Mouse (Mus musculus) neural tube, embryonic 14.5 days (tissue): ENCODE results near the gene 2010003K11Rik. TPM values are rescaled to one million over a fixed set of nuclear protein-coding genes. Genes with fewer than 3 reads are reported as not detected.

ENCODE experiments used
- ATAC-seq: fragments of 200-750 bp; cut with Nextera tagmentation; 2 replicates; pipeline ENCODE4 v1.8.0; 2017; ENCODE audit warnings: low read depth, mild to moderate bottlenecking, moderate TSS enrichment, moderate library complexity
- H3K27ac ChIP-seq: fragments of 300-500 bp; sonication (generic); 2 replicates; pipeline ENCODE4 v1.5.1; 2014; ENCODE audit warnings: low read depth, mild to moderate bottlenecking, control low read depth, low read length, moderate library complexity, mixed read lengths
- H3K27me3 ChIP-seq: fragments of 300-500 bp; sonication (generic); 2 replicates; pipeline ENCODE4 v1.6.1; 2014; ENCODE audit warnings: low read length; ENCODE audit not compliant: control insufficient read depth, insufficient read depth
- H3K36me3 ChIP-seq: fragments of 300-500 bp; sonication (generic); 2 replicates; pipeline ENCODE4 v1.6.1; 2014; ENCODE audit warnings: low read length, mixed read lengths; ENCODE audit not compliant: control insufficient read depth, insufficient read depth
- H3K4me1 ChIP-seq: fragments of 300-500 bp; sonication (generic); 2 replicates; pipeline ENCODE4 v1.6.1; 2014; ENCODE audit warnings: low read length; ENCODE audit not compliant: control insufficient read depth, insufficient read depth
- H3K4me2 ChIP-seq: fragments of 300-500 bp; sonication (generic); 2 replicates; pipeline ENCODE4 v1.6.1; 2014; ENCODE audit warnings: mild to moderate bottlenecking, low read depth, low read length, control low read depth
- H3K4me3 ChIP-seq: fragments of 300-500 bp; sonication (generic); 2 replicates; pipeline ENCODE4 v1.5.1; 2014; ENCODE audit warnings: low read depth, low read length, control low read depth, mixed read lengths
- H3K9ac ChIP-seq: fragments of 300-500 bp; sonication (generic); replicated peaks from 2 replicates; pipeline ENCODE4 v1.6.1; 2014; ENCODE audit warnings: low read depth, mild to moderate bottlenecking, control low read depth, low read length, mixed read lengths
- H3K9me3 ChIP-seq: fragments of 300-500 bp; sonication (generic); 2 replicates; pipeline ENCODE4 v1.6.1; 2016; ENCODE audit warnings: low read length; ENCODE audit not compliant: control insufficient read depth
- WGBS: fragments of 180-500 bp; shearing (Covaris S2); extraction: QIAGEN DNeasy Blood & Tissue Kit; methylation state at CpG from one replicate; pipeline ENCODE4 v1.1.7; 2014; 5-methylcytosine and 5-hydroxymethylcytosine counted together
- polyA plus RNA-seq: library from polyadenylated mRNA; unstranded; fragments of >200 nt; fragmentation: Nextera tagmentation; extraction: Ambion mirVana; gene quantifications from 2 replicates; pipeline ENCODE4 v1.2.1, GENCODE M21; 2014

Gene 2010003K11Rik
- polyA plus RNA-seq, 1 experiment from 2014 or later: not detected

DNA sequence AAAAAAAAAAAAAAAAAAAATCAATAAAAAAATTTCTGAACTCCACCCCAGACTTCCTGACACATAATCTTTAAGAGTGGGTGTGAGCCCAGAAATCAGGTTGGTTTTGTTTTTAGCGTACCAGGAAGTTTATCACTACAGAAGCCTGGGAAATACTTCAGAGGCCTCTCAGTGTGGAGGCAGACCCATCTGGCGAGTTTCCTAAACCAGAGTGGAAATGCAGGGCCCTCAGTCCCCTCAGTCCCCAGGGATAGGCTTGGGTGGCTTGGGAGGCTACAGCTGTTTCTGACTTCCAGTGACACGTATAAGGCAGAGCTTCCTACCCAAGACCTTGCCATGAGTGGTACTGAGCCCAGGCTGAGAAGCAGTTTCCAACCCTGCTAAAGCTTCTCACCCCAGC is 9.4 kb upstream of the 2010003K11Rik start:
- no peaks in the 10 kb centered on the region for H3K9me3 ChIP-seq
- H3K9ac ChIP-seq: no peak overlapping the region
- WGBS: 75% methylated on average over 3 of the region's 3 CpGs
- H3K36me3 ChIP-seq: no peaks in the 10 kb centered on the region
- no peak for ATAC-seq
- H3K4me3 ChIP-seq: no peak overlapping the region
- H3K4me1 ChIP-seq: peaks cover 8% of the 10 kb centered on the region; the same call in 1 of the 2 replicates
- no peaks in the 10 kb centered on the region for H3K27me3 ChIP-seq
- H3K4me2 ChIP-seq: no peak overlapping the region
- no peak overlapping the region for H3K27ac ChIP-seq

DNA sequence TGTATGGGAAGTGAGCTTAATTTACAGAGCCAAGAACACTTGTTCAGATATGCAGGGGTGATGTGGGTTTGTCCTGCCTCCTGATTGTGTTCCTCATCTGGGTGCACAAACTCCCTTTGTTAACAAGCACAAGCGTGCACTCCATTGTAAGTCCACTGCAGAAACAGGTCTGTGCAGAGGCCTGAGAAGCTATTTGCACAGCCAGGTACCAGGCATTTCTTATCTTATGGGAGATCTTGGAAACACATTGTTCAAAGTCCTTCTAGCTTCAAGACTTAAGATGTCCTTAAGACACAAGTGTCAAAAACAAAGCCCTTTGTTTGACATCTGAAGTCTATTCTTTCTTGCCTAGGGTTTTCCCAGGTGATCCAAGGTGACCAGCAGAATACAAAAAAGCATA is 6.4 kb upstream of the 2010003K11Rik start:
- no peak overlapping the region for H3K4me2 ChIP-seq
- H3K27ac ChIP-seq: no peak overlapping the region
- no peaks in the 10 kb centered on the region for H3K9me3 ChIP-seq
- H3K9ac ChIP-seq: no peak overlapping the region
- H3K36me3 ChIP-seq: no peaks in the 10 kb centered on the region
- 0 out of 2 replicates have a peak, but pooled peaks cover 4% of the 10 kb centered on the region for H3K4me1 ChIP-seq
- ATAC-seq: no peak
- 89% methylated on average over 1 of the region's 1 CpGs for WGBS
- no peaks in the 10 kb centered on the region for H3K27me3 ChIP-seq
- no peak overlapping the region for H3K4me3 ChIP-seq

DNA sequence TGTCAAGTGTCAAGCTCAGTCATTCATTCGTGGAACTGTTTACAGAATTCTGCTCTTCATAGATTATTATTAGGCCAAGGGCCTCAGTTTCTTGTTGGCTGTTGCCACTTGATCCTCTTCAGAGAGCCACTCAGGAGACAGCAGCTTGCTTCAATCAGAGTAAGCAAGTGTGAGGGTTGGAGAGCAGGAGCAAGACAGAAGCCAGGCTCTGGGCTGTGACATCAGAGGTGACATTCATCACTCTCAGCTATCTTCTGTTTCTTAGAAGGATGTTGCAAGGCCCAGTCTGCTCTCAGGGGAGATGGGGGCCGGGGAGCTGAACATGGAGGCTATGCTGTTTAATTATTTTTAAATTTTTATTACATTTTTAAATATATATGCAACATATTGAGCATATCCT is 4.3 kb upstream of the 2010003K11Rik start:
- H3K4me2 ChIP-seq: no peak overlapping the region
- no peaks in the 10 kb centered on the region for H3K9me3 ChIP-seq
- ATAC-seq: no peak
- no peak overlapping the region for H3K9ac ChIP-seq
- H3K36me3 ChIP-seq: no peaks in the 10 kb centered on the region
- H3K4me3 ChIP-seq: no peak overlapping the region
- no peak overlapping the region for H3K27ac ChIP-seq
- H3K27me3 ChIP-seq: no peaks in the 10 kb centered on the region
- WGBS: 85% methylated on average over 2 of the region's 2 CpGs
- H3K4me1 ChIP-seq: 0 out of 2 replicates have a peak, but pooled peaks cover 3% of the 10 kb centered on the region

DNA sequence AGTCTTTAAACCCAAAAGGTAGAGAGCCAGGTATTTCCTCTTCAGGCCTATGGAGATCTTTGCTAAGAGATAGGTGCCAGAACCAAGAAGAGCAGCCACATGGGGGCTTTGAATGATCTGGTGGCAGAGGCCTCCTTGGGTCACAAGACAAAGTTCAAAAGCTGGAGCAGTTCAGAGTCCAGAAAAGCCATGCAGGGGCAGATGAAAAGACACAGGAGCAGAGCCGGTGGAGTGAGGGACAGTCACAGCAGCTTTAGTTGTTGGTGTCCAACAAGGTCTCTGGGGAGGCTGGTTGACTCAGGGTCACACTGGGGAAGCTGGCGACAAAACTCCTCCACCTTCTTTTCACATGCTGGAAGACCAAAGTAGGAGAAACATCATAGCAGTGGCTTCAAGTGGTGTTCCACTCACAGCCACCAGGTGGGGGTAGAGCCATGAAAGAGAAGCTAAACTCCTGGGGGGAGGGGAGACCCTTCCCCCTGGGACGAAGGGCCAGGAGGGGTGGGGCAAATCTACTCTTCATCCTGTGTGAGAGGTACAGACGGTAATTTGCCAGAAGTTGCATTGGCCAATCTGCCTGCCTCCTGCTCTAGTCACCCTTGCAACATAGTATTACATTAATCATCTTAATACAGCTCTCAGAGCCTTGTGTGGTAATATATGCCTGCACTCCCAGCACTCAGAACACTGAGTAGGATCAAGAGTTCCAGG is 965 bp downstream of the 2010003K11Rik start:
- Histone ChIP-seq H3K27ac (no peak overlapping the region), H3K9ac (no peak overlapping the region), H3K4me2 (no peak overlapping the region), H3K4me1 (0 out of 2 replicates have a peak, but pooled peaks cover 3% of the 10 kb centered on the region), H3K9me3 (no peaks in the 10 kb centered on the region), H3K27me3 (no peaks in the 10 kb centered on the region), H3K36me3 (no peaks in the 10 kb centered on the region), H3K4me3 (no peak overlapping the region)
- peak; percentile 31; the same call in 1 of the 2 replicates for ATAC-seq
- WGBS: 7% methylated on average over 4 of the region's 4 CpGs

DNA sequence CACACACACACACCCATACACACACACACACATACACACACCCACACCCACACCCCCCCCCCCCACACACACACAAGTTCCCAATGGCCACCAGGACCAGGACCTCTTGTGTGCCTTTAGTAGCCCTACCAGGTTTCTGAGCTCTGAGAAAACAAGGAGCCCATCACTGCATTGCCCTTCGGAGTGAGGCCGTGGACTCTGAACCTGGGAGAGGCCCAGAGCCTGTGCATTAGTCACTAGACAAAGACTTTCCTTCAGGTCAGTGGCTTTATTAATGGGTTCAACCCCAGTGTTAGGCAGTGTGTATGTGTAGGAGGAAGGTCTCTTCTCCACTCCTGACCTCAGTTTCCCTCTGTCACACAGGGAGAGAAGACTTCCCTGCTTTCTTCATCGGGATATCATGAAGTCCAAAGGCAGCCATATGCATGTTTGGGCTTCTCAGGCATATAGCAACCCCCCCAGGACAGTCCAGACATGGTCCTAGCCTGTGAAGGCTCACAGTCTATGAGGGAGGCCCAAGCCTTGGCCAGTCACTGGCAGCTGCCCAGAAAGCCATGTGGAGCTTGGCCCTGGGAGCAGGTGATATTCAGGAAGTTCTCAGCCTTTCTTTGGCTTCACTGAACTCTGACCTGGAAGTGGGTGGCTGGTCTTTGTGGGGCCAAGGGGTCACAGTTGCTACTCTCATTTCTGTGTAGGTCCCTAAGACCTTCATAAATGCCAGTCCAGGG is 1.7 kb downstream of the 2010003K11Rik start:
- Histone ChIP-seq H3K4me3 (no peak overlapping the region), H3K27ac (no peak overlapping the region), H3K27me3 (no peaks in the 10 kb centered on the region), H3K4me1 (0 out of 2 replicates have a peak, but pooled peaks cover 3% of the 10 kb centered on the region), H3K9ac (no peak overlapping the region), H3K9me3 (no peaks in the 10 kb centered on the region), H3K4me2 (no peak overlapping the region), H3K36me3 (no peaks in the 10 kb centered on the region)
- WGBS: 85% methylated on average over 3 of the region's 3 CpGs
- ATAC-seq: no peak

DNA sequence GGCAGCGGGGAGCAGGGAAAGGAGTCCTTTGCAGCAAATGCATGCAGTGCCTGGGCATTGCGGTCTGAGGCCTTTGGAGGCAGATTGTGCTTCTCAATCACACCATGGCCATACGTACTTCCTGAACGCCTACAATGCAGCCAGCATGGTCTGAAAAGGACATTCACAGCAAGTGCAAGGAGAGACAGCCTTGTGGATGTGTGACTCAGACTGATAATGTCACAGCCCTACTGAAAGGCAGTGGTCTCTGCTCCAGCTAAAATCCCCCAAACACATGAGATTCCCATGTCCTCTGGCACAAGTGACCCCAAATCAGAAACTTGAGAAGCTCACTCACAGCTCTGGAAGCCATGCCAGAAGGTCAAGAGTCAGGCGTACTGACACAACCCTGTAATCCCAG is 2.6 kb downstream of the 2010003K11Rik start:
- H3K4me1 ChIP-seq: 0 out of 2 replicates have a peak, but pooled peaks cover 3% of the 10 kb centered on the region
- no peaks in the 10 kb centered on the region for H3K36me3 ChIP-seq
- H3K9ac ChIP-seq: no peak overlapping the region
- H3K4me3 ChIP-seq: no peak overlapping the region
- 86% methylated on average over 5 of the region's 5 CpGs for WGBS
- no peak overlapping the region for H3K27ac ChIP-seq
- no peaks in the 10 kb centered on the region for H3K9me3 ChIP-seq
- ATAC-seq: no peak
- no peak overlapping the region for H3K4me2 ChIP-seq
- no peaks in the 10 kb centered on the region for H3K27me3 ChIP-seq

DNA sequence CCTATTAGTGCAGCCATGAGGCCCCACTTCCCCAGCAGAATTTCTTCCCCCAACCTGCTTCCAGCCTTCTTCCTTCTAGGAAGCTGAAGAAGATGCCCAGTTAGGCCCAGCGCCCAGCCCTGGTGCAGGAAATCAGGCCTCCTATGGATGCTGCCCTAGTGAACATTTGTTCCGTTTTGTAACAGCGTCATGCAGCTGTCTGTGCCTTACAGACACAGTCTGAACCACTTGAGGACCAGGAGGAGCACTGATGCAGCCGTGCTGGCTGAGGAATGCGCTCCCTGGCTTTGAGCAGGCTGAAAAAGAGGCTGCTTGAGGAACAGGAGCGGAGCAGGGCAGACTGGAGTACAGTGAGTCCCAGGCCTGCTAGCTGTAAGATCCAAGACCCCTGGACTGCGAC is 3.7 kb downstream of the 2010003K11Rik start:
- Histone ChIP-seq H3K4me2 (no peak overlapping the region), H3K4me1 (0 out of 2 replicates have a peak, but pooled peaks cover 3% of the 10 kb centered on the region), H3K9ac (no peak overlapping the region), H3K9me3 (no peaks in the 10 kb centered on the region), H3K4me3 (no peak overlapping the region), H3K27ac (no peak overlapping the region), H3K36me3 (no peaks in the 10 kb centered on the region), H3K27me3 (no peaks in the 10 kb centered on the region)
- no peak for ATAC-seq
- WGBS: 76% methylated on average over 7 of the region's 7 CpGs

DNA sequence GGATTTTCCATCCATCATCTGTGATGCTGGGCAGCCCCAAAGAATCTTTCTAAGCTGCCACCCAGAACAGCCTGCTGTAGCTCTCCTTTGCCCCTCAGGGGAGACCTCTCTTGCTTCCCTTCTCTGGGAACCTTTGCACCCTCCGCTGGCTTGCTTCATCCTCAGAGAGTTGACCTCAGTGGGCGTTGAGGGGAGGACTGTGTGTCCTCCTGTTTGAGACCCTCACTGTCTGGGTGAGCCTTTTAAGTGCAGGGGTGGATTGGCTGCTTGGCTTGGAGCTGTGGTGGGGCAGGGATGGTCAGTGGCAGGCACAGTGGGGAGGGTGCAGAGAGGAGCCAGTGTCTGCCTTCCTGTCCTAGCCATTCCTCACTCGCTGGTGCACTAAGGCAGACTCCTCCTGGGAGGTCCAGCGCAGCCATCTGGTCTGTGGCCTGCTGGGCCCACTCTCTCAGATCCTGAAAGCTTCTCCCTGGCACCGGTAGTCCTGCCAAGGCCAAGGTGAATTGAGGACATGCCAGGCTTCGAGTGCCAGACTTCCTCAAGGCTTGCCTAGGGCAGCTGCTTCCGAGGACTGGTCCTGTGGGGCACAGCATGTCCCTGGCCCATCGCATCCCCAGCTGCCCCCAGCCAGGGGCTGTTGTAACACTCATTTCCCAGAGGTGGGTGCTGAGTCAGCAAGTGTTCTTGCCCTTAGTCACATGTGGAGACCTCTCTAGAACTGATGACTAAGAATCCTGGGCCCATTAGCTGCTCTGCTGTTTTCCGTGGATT is 5.7 kb downstream of the 2010003K11Rik start:
- no peak overlapping the region for H3K4me3 ChIP-seq
- H3K36me3 ChIP-seq: no peaks in the 10 kb centered on the region
- 45% methylated on average over 9 of the region's 9 CpGs for WGBS
- H3K9ac ChIP-seq: no peak overlapping the region
- H3K4me2 ChIP-seq: no peak overlapping the region
- no peaks in the 10 kb centered on the region for H3K9me3 ChIP-seq
- no peak overlapping the region for H3K27ac ChIP-seq
- ATAC-seq: no peak
- no peaks in the 10 kb centered on the region for H3K27me3 ChIP-seq
- H3K4me1 ChIP-seq: 0 out of 2 replicates have a peak, but pooled peaks cover under 1% of the 10 kb centered on the region
